In the genomic region with DNA sequence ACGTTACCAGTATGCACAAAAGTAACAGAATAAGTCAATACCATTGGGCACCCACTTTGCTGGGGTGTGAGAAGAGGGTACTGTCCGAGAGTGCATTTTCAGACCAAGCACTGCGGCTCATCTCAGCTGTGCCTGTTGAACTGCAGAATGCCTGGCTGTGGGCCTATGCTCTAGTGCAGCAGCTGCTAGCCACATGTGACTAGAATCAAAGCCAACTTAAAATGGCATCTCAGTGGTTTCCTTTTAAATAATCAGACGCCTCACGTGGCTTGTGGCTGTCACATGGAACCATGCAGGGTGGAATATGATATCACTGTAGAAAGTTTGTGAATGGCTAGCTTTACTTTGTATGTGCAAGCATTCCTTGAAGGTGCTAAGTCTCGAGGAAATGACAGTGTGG, we compare ENCODE assay signal across 10 mouse cellular contexts.
A peak's percentile ranks its signal among the peaks of the same experiment; 100 is the strongest.
DNase-seq lines count a peak whose midpoint lies in the region; ATAC-seq and TF ChIP-seq lines count a peak whose summit lies in the region.
"Had no signal": no experiment of that assay in that cellular context is flagged by ENCODE, and none has a peak within 500 bp of the region (broad histone marks: within the 10 kb centered on the region; RNA-seq: fewer than 3 reads in every experiment).

No protein-coding gene starts in this region.

- TF ChIP-seq CTCF in hindbrain, postnatal 0 days (IDR thresholded peaks at IDR 0.05; ENCODE audit: low read depth): no peak
- no peak for TF ChIP-seq CTCF in brain, embryonic 14.5 days (IDR thresholded peaks at IDR 0.05; ENCODE audit: borderline replicate concordance, extremely low read depth, insufficient read depth, insufficient read length)

- intact Hi-C loops in gastrocnemius, postnatal 14 days (cut with DNase I; ENCODE audit: low total_unique reads): no loop called here

- H3K27me3 ChIP-seq in hindbrain, postnatal 0 days (ENCODE audit: insufficient read depth, low read length): no peaks in the 10 kb centered on the region
- peaks cover 5% of the 10 kb centered on the region for H3K27me3 ChIP-seq in hindbrain, embryonic 10.5 days (ENCODE audit: insufficient read depth, poor library complexity, severe bottlenecking)

- TF ChIP-seq POLR2A in brain, embryonic 14.5 days (IDR thresholded peaks at IDR 0.05; ENCODE audit: borderline replicate concordance, extremely low read depth, insufficient read depth, insufficient read length, poor library complexity, severe bottlenecking): no peak

- no peaks in the 10 kb centered on the region for H3K9me3 ChIP-seq in hindbrain, postnatal 0 days (ENCODE audit: low read length)
- no peaks in the 10 kb centered on the region for H3K9me3 ChIP-seq in hindbrain, embryonic 10.5 days
- H3K9me3 ChIP-seq: neural tube, embryonic 12.5 days had no signal

- H3K27ac ChIP-seq in hindbrain, postnatal 0 days: no peak overlapping the region
- no peak overlapping the region for H3K27ac ChIP-seq in hindbrain, embryonic 10.5 days
- H3K27ac ChIP-seq: neural tube, embryonic 12.5 days had no signal

- H3K9ac ChIP-seq in hindbrain, postnatal 0 days (replicated peaks; ENCODE audit: low read length): no peak overlapping the region
- H3K9ac ChIP-seq: neural tube, embryonic 12.5 days had no signal

- H3K4me1 ChIP-seq in hindbrain, postnatal 0 days (ENCODE audit: insufficient read depth, low read length): peaks cover 19% of the 10 kb centered on the region
- peaks cover 9% of the 10 kb centered on the region for H3K4me1 ChIP-seq in hindbrain, embryonic 10.5 days (replicated peaks)

- peak; percentile 65 for ATAC-seq in hindbrain, postnatal 0 days
- ATAC-seq: inflammation-experienced regulatory T-cells, adult 6 months had no signal

- 58% methylated on average over 6 of the region's 6 CpGs for WGBS in hindbrain, postnatal 0 days
- 72% methylated on average over 6 of the region's 6 CpGs for WGBS in hindbrain, embryonic 10.5 days

- H3K4me3 ChIP-seq in hindbrain, postnatal 0 days (ENCODE audit: low read length): no peak overlapping the region
- H3K4me3 ChIP-seq in hindbrain, embryonic 10.5 days: no peak overlapping the region
- H3K4me3 ChIP-seq: erythroblast, embryonic 14.5 days; neural tube, embryonic 12.5 days had no signal

- no peaks in the 10 kb centered on the region for H3K36me3 ChIP-seq in hindbrain, postnatal 0 days (ENCODE audit: insufficient read depth, low read length)
- no peaks in the 10 kb centered on the region for H3K36me3 ChIP-seq in hindbrain, embryonic 10.5 days
- H3K36me3 ChIP-seq: neural tube, embryonic 12.5 days had no signal

- no peak overlapping the region for H3K4me2 ChIP-seq in hindbrain, postnatal 0 days (ENCODE audit: low read depth, low read length)
- H3K4me2 ChIP-seq: neural tube, embryonic 12.5 days had no signal

- DNase-seq in hindbrain, postnatal 0 days (ENCODE audit: low spot score): peak; percentile 79
- DNase-seq in hindbrain, embryonic 10.5 days (ENCODE audit: low spot score): no peak
- peak; percentile 70 for DNase-seq in brain, embryonic 14.5 days (ENCODE audit: low read depth)
- DNase-seq in gastrocnemius, postnatal 14 days: peak; percentile 56
- peak; percentile 54 for DNase-seq in lung, postnatal 10 days
- DNase-seq in Muller cell, postnatal 12 days (ENCODE audit: inconsistent ontology term): no peak
- DNase-seq in adrenal gland, postnatal 4 days (ENCODE audit: low spot score in 2 of 2): no peak

Comparison
In these comparisons a context has a peak if more than half of its experiments do, and no peak if none do; other contexts are left out.
1. DNase-seq: peak in hindbrain, postnatal 0 days (single experiment), brain, embryonic 14.5 days (single experiment), gastrocnemius, postnatal 14 days (single experiment) and lung, postnatal 10 days (single experiment); none in hindbrain, embryonic 10.5 days (single experiment), Muller cell, postnatal 12 days (single experiment) and adrenal gland, postnatal 4 days (0 of 2).